Mouse (Mus musculus) ES-CJ7 (cell line): Measurements from ENCODE around the gene 3110001I22Rik.

Source experiments
- DNase-seq: peaks from one replicate; pipeline ENCODE4 v3.0.0; 2011; ENCODE audit warnings: low read depth, low spot score

3110001I22Rik gene

DNA sequence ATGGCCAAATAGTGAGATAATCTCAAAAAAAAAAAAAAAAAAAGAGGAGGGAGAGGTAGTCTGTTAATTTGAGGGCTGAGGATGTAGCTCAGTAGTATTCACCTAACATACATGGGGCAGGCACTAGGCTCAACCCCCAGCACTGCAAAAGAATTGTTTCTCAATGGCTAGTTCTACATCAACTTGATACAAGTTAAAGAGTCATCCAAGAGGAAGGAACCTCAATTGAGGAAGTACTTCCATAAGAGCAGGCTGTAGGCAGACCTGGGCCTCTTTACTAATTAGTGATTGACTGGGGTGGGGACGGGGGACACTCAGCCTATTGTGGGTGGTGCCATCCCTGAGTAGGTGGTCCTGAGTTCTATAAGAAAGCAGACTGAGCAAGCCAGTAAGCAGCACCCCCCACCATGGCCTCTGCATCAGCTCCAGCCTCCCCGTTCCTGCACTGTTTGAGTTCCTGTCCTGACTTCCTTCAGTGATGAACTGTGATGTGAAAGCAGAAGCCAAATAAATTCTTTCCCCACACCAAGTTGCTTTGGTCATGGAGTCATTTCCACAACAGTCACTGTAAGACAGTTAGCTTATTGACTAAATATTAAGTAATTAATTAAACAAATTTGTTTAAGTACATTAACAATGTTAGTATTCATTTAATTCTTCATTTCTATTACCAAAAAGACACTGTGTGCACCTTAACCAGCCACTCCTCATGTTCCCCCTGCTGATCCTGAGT is 45.3 kb downstream of the 3110001I22Rik start:
- no peak for DNase-seq

DNA sequence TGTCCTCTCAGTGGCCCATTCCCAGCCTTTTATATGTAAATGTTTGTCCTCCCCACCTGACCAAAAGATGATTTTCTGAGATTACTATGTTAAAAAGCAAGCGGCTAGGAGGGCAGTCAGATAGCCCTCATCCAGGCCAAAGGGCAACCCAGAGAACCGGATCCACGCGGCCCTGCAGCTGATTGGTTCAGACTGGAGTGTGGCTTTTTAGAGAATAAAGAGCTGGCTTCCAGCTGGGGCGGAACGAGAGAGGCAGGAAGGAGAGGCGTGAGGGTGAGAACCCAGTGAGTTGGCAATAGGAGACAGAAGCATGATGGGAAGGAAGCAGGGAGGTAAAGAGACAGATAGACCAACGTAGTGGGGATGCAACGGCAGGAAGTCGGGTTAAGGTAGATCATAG is 51.2 kb downstream of the 3110001I22Rik start:
- DNase-seq: peak; percentile 77

DNA sequence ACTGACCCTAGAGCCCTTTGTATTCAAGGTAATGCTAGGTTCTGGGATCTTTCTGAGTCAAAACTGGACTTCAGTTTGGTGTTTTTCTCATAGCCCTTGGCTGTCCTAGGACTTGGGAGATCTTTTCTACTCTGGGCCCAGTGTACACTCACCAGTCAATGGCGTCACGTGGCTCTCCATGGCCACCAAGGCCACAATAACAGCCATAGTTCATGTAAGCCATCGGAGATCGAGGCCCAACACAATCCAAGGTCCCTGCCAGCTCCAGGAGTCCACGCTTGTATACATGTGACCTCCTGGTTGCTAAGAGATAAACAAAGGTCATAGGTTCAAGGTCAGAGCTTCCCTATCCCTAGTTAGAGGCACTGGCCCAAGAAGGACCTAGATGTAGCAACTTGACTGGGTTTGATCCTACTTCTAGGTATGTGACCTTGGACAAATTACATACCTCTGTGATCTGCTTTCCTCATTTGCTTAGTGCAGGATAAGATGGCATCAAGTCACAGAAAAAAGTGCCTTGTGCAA is 56.1 kb downstream of the 3110001I22Rik start:
- peak; percentile 69 for DNase-seq
